10 mouse cellular contexts compared by ENCODE assay signal in genomic region chr6:134208180-134208952, GRCm38 (mm10).
DNase-seq lines count a peak whose midpoint lies in the region; ATAC-seq and TF ChIP-seq lines count a peak whose summit lies in the region.
"Had no signal": no experiment of that assay in that cellular context is flagged by ENCODE, and none has a peak within 500 bp of the region (broad histone marks: within the 10 kb centered on the region; RNA-seq: fewer than 3 reads in every experiment).

No protein-coding gene starts in this region.

- H3K4me2 ChIP-seq in hindbrain, embryonic 11.5 days (replicated peaks; ENCODE audit: low read depth, low read length): no peak overlapping the region
- peak overlapping the region; percentile 30 for H3K4me2 ChIP-seq in heart, embryonic 15.5 days
- peak overlapping the region; percentile 33 for H3K4me2 ChIP-seq in neural tube, embryonic 13.5 days

- H3K9me3 ChIP-seq in hindbrain, embryonic 10.5 days: no peaks in the 10 kb centered on the region
- H3K9me3 ChIP-seq in hindbrain, embryonic 11.5 days (ENCODE audit: control insufficient read depth, low read length): no peaks in the 10 kb centered on the region
- no peaks in the 10 kb centered on the region for H3K9me3 ChIP-seq in heart, embryonic 15.5 days (replicated peaks)
- no peaks in the 10 kb centered on the region for H3K9me3 ChIP-seq in neural tube, embryonic 13.5 days

- no peak for DNase-seq in hindbrain, embryonic 10.5 days (ENCODE audit: low spot score)
- DNase-seq in hindbrain, embryonic 11.5 days (ENCODE audit: low spot score): no peak
- DNase-seq in brain, embryonic 14.5 days (ENCODE audit: low read depth): peak; percentile 92
- DNase-seq in cerebellum, postnatal 36 days: no peak
- DNase-seq in thymus, postnatal 25 days: no peak

- no peak for TF ChIP-seq POLR2A in brain, embryonic 14.5 days (IDR thresholded peaks at IDR 0.05; ENCODE audit: borderline replicate concordance, extremely low read depth, insufficient read depth, insufficient read length, poor library complexity, severe bottlenecking)

- no peaks in the 10 kb centered on the region for H3K36me3 ChIP-seq in hindbrain, embryonic 10.5 days
- no peaks in the 10 kb centered on the region for H3K36me3 ChIP-seq in hindbrain, embryonic 11.5 days (ENCODE audit: control insufficient read depth, insufficient read depth, low read length)
- H3K36me3 ChIP-seq in heart, embryonic 15.5 days: 0 out of 2 replicates have a peak, but pooled peaks cover 3% of the 10 kb centered on the region
- H3K36me3 ChIP-seq in neural tube, embryonic 13.5 days: no peaks in the 10 kb centered on the region

- H3K4me1 ChIP-seq in hindbrain, embryonic 10.5 days (replicated peaks): peaks cover 28% of the 10 kb centered on the region
- H3K4me1 ChIP-seq in hindbrain, embryonic 11.5 days (replicated peaks; ENCODE audit: control insufficient read depth, insufficient read depth, low read length): no peaks in the 10 kb centered on the region
- H3K4me1 ChIP-seq in heart, embryonic 15.5 days (replicated peaks): peaks cover 59% of the 10 kb centered on the region
- peaks cover 35% of the 10 kb centered on the region for H3K4me1 ChIP-seq in neural tube, embryonic 13.5 days (replicated peaks)

- 0 out of 2 replicates have a peak overlapping the region, but pooled peaks have one; percentile 12 for H3K27ac ChIP-seq in hindbrain, embryonic 10.5 days
- no peak overlapping the region for H3K27ac ChIP-seq in hindbrain, embryonic 11.5 days (ENCODE audit: low read depth, low read length)
- H3K27ac ChIP-seq in heart, embryonic 15.5 days: peak overlapping the region; percentile 29
- H3K27ac ChIP-seq in neural tube, embryonic 13.5 days (replicated peaks): peak overlapping the region; percentile 84
- H3K27ac ChIP-seq: macrophage had no signal

- WGBS in hindbrain, embryonic 10.5 days: 84% methylated on average over 14 of the region's 14 CpGs
- 75% methylated on average over 14 of the region's 14 CpGs for WGBS in hindbrain, embryonic 11.5 days
- 54% methylated on average over 14 of the region's 14 CpGs for WGBS in heart, embryonic 15.5 days
- 48% methylated on average over 14 of the region's 14 CpGs for WGBS in neural tube, embryonic 13.5 days

- TF ChIP-seq CTCF in brain, embryonic 14.5 days (IDR thresholded peaks at IDR 0.05; ENCODE audit: borderline replicate concordance, extremely low read depth, insufficient read depth, insufficient read length): no peak

- ATAC-seq in hindbrain, embryonic 11.5 days (ENCODE audit: low FRiP score): no peak
- no peak for ATAC-seq in heart, embryonic 15.5 days (replicated peaks; ENCODE audit: insufficient number of reproducible peaks, insufficient read depth, low FRiP score, low read depth)
- ATAC-seq in neural tube, embryonic 13.5 days (ENCODE audit: low read depth): peak; percentile 15
- no peak for ATAC-seq in megakaryocyte progenitor cell, adult 5-6 weeks (replicated peaks; ENCODE audit: poor library complexity)

- no peak overlapping the region for H3K4me3 ChIP-seq in hindbrain, embryonic 10.5 days
- H3K4me3 ChIP-seq in hindbrain, embryonic 11.5 days (ENCODE audit: low read depth, low read length): no peak overlapping the region
- 0 out of 2 replicates have a peak overlapping the region, but pooled peaks have one; percentile 1 for H3K4me3 ChIP-seq in heart, embryonic 15.5 days
- H3K4me3 ChIP-seq in neural tube, embryonic 13.5 days: no peak overlapping the region
- H3K4me3 ChIP-seq: erythroblast, embryonic 14.5 days had no signal

- no peak overlapping the region for H3K9ac ChIP-seq in hindbrain, embryonic 11.5 days (ENCODE audit: low read depth, low read length)
- H3K9ac ChIP-seq in heart, embryonic 15.5 days: 0 out of 2 replicates have a peak overlapping the region, but pooled peaks have one; percentile 4
- peak overlapping the region; percentile 47; the same call in 1 of the 2 replicates for H3K9ac ChIP-seq in neural tube, embryonic 13.5 days

- H3K27me3 ChIP-seq in hindbrain, embryonic 10.5 days (ENCODE audit: insufficient read depth, poor library complexity, severe bottlenecking): no peaks in the 10 kb centered on the region
- H3K27me3 ChIP-seq in hindbrain, embryonic 11.5 days (ENCODE audit: control insufficient read depth, insufficient read depth, low read length): no peaks in the 10 kb centered on the region
- H3K27me3 ChIP-seq in heart, embryonic 15.5 days: no peaks in the 10 kb centered on the region
- H3K27me3 ChIP-seq in neural tube, embryonic 13.5 days: no peaks in the 10 kb centered on the region
